Mouse (Mus musculus): ENCODE data around the gene Dll3. TPM values are rescaled to one million over a fixed set of nuclear protein-coding genes. Genes with fewer than 3 reads are reported as not detected.

The Dll3 gene
- polyA plus RNA-seq, 1 experiment from 2014 or later: 0.68 TPM

GRCm38 (mm10) chr7:28290638-28291590 is 11.1 kb downstream of the Dll3 start, which contains the start of gene Selenov:
Selenov (minus strand) TSS chr7:28291186.
- Histone ChIP-seq H3K9me3 (no peaks in the 10 kb centered on the region), H3K27me3 (ENCODE audit: insufficient read depth, poor library complexity, severe bottlenecking) (peaks cover 92% of the 10 kb centered on the region), H3K4me1 (peaks cover 23% of the 10 kb centered on the region), H3K27ac (no peak within 1 kb of the TSS), H3K36me3 (no peaks in the 10 kb centered on the region), H3K4me3 (peak within 1 kb of the TSS; percentile 55)
- under 1% methylated on average over 52 of the region's 52 CpGs for WGBS
- peak; percentile 79 for DNase-seq (ENCODE audit: low spot score)

- peak overlapping the region; percentile 55 for H3K4me3 ChIP-seq
- H3K9me3 ChIP-seq: no peaks in the 10 kb centered on the region
- no peak overlapping the region for H3K27ac ChIP-seq
- H3K36me3 ChIP-seq: no peaks in the 10 kb centered on the region
- WGBS: under 1% methylated on average over 18 of the region's 18 CpGs
- peaks cover 84% of the 10 kb centered on the region for H3K27me3 ChIP-seq (ENCODE audit: insufficient read depth, poor library complexity, severe bottlenecking)
- no peak for DNase-seq (ENCODE audit: low spot score)
- H3K4me1 ChIP-seq: peaks cover 23% of the 10 kb centered on the region
Observed at GRCm38 (mm10) chr7:28290165-28290564, 11.9 kb downstream of the Dll3 start.

- no peaks in the 10 kb centered on the region for H3K9me3 ChIP-seq
- WGBS: 69% methylated on average over 7 of the region's 7 CpGs
- H3K27me3 ChIP-seq (ENCODE audit: insufficient read depth, poor library complexity, severe bottlenecking): no peaks in the 10 kb centered on the region
- peaks cover 6% of the 10 kb centered on the region; the same call in 1 of the 2 replicates for H3K4me1 ChIP-seq
- H3K36me3 ChIP-seq: no peaks in the 10 kb centered on the region
- no peak for DNase-seq (ENCODE audit: low spot score)
- H3K4me3 ChIP-seq: no peak overlapping the region
- no peak overlapping the region for H3K27ac ChIP-seq
Observed at GRCm38 (mm10) chr7:28280630-28281029, 21.4 kb downstream of the Dll3 start.

GRCm38 (mm10) chr7:28278279-28278652 is 23.8 kb downstream of the Dll3 start:
- 85% methylated on average over 7 of the region's 7 CpGs for WGBS
- Histone ChIP-seq H3K36me3 (0 out of 2 replicates have a peak, but pooled peaks cover under 1% of the 10 kb centered on the region), H3K27ac (peak overlapping the region; percentile 93), H3K4me3 (peak overlapping the region; percentile 72), H3K9me3 (no peaks in the 10 kb centered on the region), H3K27me3 (ENCODE audit: insufficient read depth, poor library complexity, severe bottlenecking) (no peaks in the 10 kb centered on the region), H3K4me1 (peaks cover 6% of the 10 kb centered on the region; the same call in 1 of the 2 replicates)
- no peak for DNase-seq (ENCODE audit: low spot score)

GRCm38 (mm10) chr7:28277615-28278278 is 24.3 kb downstream of the Dll3 start, which contains the start of gene Eid2b:
Eid2b (plus strand) TSS chr7:28277739.
- Histone ChIP-seq H3K4me3 (peak within 1 kb of the TSS; percentile 72), H3K36me3 (peaks cover 5% of the 10 kb centered on the region; the same call in 1 of the 2 replicates), H3K9me3 (no peaks in the 10 kb centered on the region), H3K27ac (peak within 1 kb of the TSS; percentile 93), H3K27me3 (ENCODE audit: insufficient read depth, poor library complexity, severe bottlenecking) (no peaks in the 10 kb centered on the region), H3K4me1 (peaks cover 6% of the 10 kb centered on the region; the same call in 1 of the 2 replicates)
- peak; percentile 96 for DNase-seq (ENCODE audit: low spot score)
- WGBS: 3% methylated on average over 68 of the region's 68 CpGs

GRCm38 (mm10) chr7:28277237-28277614 is 24.8 kb downstream of the Dll3 start:
- Histone ChIP-seq H3K4me1 (peaks cover 6% of the 10 kb centered on the region; the same call in 1 of the 2 replicates), H3K27ac (no peak overlapping the region), H3K27me3 (ENCODE audit: insufficient read depth, poor library complexity, severe bottlenecking) (no peaks in the 10 kb centered on the region), H3K9me3 (no peaks in the 10 kb centered on the region), H3K36me3 (peaks cover 10% of the 10 kb centered on the region), H3K4me3 (peak overlapping the region; percentile 72; the same call in 1 of the 2 replicates)
- WGBS: 56% methylated on average over 8 of the region's 8 CpGs
- DNase-seq (ENCODE audit: low spot score): no peak

- Histone ChIP-seq H3K9me3 (no peaks in the 10 kb centered on the region), H3K27me3 (ENCODE audit: insufficient read depth, poor library complexity, severe bottlenecking) (no peaks in the 10 kb centered on the region), H3K36me3 (peaks cover 30% of the 10 kb centered on the region), H3K4me1 (no peaks in the 10 kb centered on the region), H3K27ac (no peak overlapping the region), H3K4me3 (no peak overlapping the region)
- 68% methylated on average over 3 of the region's 3 CpGs for WGBS
- no peak for DNase-seq (ENCODE audit: low spot score)
Observed at GRCm38 (mm10) chr7:28271761-28272160, 30.3 kb downstream of the Dll3 start.

- no peak for DNase-seq (ENCODE audit: low spot score)
- H3K4me1 ChIP-seq: no peaks in the 10 kb centered on the region
- no peaks in the 10 kb centered on the region for H3K27me3 ChIP-seq (ENCODE audit: insufficient read depth, poor library complexity, severe bottlenecking)
- H3K27ac ChIP-seq: no peak overlapping the region
- no peaks in the 10 kb centered on the region for H3K9me3 ChIP-seq
- H3K36me3 ChIP-seq: peaks cover 30% of the 10 kb centered on the region
- WGBS: 90% methylated on average over 12 of the region's 12 CpGs
- no peak overlapping the region for H3K4me3 ChIP-seq
Observed at GRCm38 (mm10) chr7:28269355-28269754, 32.7 kb downstream of the Dll3 start.

GRCm38 (mm10) chr7:28268576-28268975 is 33.5 kb downstream of the Dll3 start:
- H3K4me1 ChIP-seq: no peaks in the 10 kb centered on the region
- peak overlapping the region; percentile 91 for H3K4me3 ChIP-seq
- H3K27me3 ChIP-seq (ENCODE audit: insufficient read depth, poor library complexity, severe bottlenecking): no peaks in the 10 kb centered on the region
- peak overlapping the region; percentile 95 for H3K27ac ChIP-seq
- peaks cover 30% of the 10 kb centered on the region for H3K36me3 ChIP-seq
- H3K9me3 ChIP-seq: no peaks in the 10 kb centered on the region
- DNase-seq (ENCODE audit: low spot score): no peak
- WGBS: 29% methylated on average over 16 of the region's 16 CpGs

GRCm38 (mm10) chr7:28268042-28268531 is 34.0 kb downstream of the Dll3 start:
- Histone ChIP-seq H3K36me3 (peaks cover 27% of the 10 kb centered on the region), H3K27ac (peak overlapping the region; percentile 95), H3K27me3 (ENCODE audit: insufficient read depth, poor library complexity, severe bottlenecking) (no peaks in the 10 kb centered on the region), H3K4me3 (peak overlapping the region; percentile 91), H3K9me3 (no peaks in the 10 kb centered on the region), H3K4me1 (no peaks in the 10 kb centered on the region)
- peak; percentile 78 for DNase-seq (ENCODE audit: low spot score)
- WGBS: under 1% methylated on average over 49 of the region's 62 CpGs

- no peaks in the 10 kb centered on the region for H3K9me3 ChIP-seq
- H3K27ac ChIP-seq: peak within 1 kb of the TSS; percentile 95
- H3K36me3 ChIP-seq: peaks cover 21% of the 10 kb centered on the region
- WGBS: 7% methylated on average over 55 of the region's 57 CpGs
- H3K4me3 ChIP-seq: peak within 1 kb of the TSS; percentile 91
- DNase-seq (ENCODE audit: low spot score): peak; percentile 88
- no peaks in the 10 kb centered on the region for H3K27me3 ChIP-seq (ENCODE audit: insufficient read depth, poor library complexity, severe bottlenecking)
- no peaks in the 10 kb centered on the region for H3K4me1 ChIP-seq
Observed at GRCm38 (mm10) chr7:28267129-28268041, 34.7 kb downstream of the Dll3 start, which contains the start of gene Eid2. Eid2 (plus strand) TSS chr7:28267881.

- H3K4me1 ChIP-seq: no peaks in the 10 kb centered on the region
- WGBS: 85% methylated on average over 13 of the region's 13 CpGs
- no peaks in the 10 kb centered on the region for H3K27me3 ChIP-seq (ENCODE audit: insufficient read depth, poor library complexity, severe bottlenecking)
- no peak overlapping the region for H3K4me3 ChIP-seq
- peaks cover 11% of the 10 kb centered on the region; the same call in 1 of the 2 replicates for H3K36me3 ChIP-seq
- DNase-seq (ENCODE audit: low spot score): no peak
- H3K27ac ChIP-seq: no peak overlapping the region
- no peaks in the 10 kb centered on the region for H3K9me3 ChIP-seq
Observed at GRCm38 (mm10) chr7:28265391-28265790, 36.6 kb downstream of the Dll3 start.
